Mouse (Mus musculus) urinary bladder, adult 2 months (tissue): ENCODE measurements around the gene Pbx1. TPM values are rescaled to one million over a fixed set of nuclear protein-coding genes. Genes with fewer than 3 reads are reported as not detected.

ENCODE experiments used
- DNase-seq: peaks from one replicate; pipeline ENCODE4 v3.0.0; 2022; ENCODE audit warnings: low spot score
- polyA plus RNA-seq: library from polyadenylated mRNA; depleted of rRNA; stranded (reverse); fragments of >200 nt; gene quantifications from 2 replicates; pipeline ENCODE4 v1.2.3, GENCODE M21; 2012

Pbx1 gene
- polyA plus RNA-seq, 1 experiment: 77.8 TPM

- DNase-seq: no peak
Observed at GRCm38 (mm10) chr1:168228756-168229526, 203.1 kb downstream of the Pbx1 start.

GRCm38 (mm10) chr1:168226150-168226549, 205.9 kb downstream of the Pbx1 start:
- no peak for DNase-seq

GRCm38 (mm10) chr1:168225595-168226127, 206.4 kb downstream of the Pbx1 start:
- no peak for DNase-seq

GRCm38 (mm10) chr1:168224218-168224617, 207.9 kb downstream of the Pbx1 start:
- no peak for DNase-seq

GRCm38 (mm10) chr1:168222794-168223193, 209.3 kb downstream of the Pbx1 start:
- DNase-seq: no peak

GRCm38 (mm10) chr1:168221071-168221521, 211.0 kb downstream of the Pbx1 start:
- DNase-seq: no peak

- DNase-seq: no peak
Observed at GRCm38 (mm10) chr1:168215896-168216747, 215.9 kb downstream of the Pbx1 start.

- no peak for DNase-seq
Observed at GRCm38 (mm10) chr1:168215468-168215867, 216.6 kb downstream of the Pbx1 start.

GRCm38 (mm10) chr1:168214040-168214443, 218.0 kb downstream of the Pbx1 start:
- DNase-seq: no peak

- DNase-seq: no peak
Observed at GRCm38 (mm10) chr1:168213595-168213994, 218.5 kb downstream of the Pbx1 start.

- no peak for DNase-seq
Observed at GRCm38 (mm10) chr1:168210401-168210800, 221.7 kb downstream of the Pbx1 start.

- no peak for DNase-seq
Observed at GRCm38 (mm10) chr1:168200570-168201156, 231.4 kb downstream of the Pbx1 start.

GRCm38 (mm10) chr1:168198276-168198675, 233.8 kb downstream of the Pbx1 start:
- DNase-seq: no peak

GRCm38 (mm10) chr1:168197908-168198258, 234.2 kb downstream of the Pbx1 start:
- DNase-seq: no peak

GRCm38 (mm10) chr1:168197195-168197907, 234.7 kb downstream of the Pbx1 start:
- DNase-seq: no peak

- no peak for DNase-seq
Observed at GRCm38 (mm10) chr1:168193364-168193763, 238.7 kb downstream of the Pbx1 start.

- no peak for DNase-seq
Observed at GRCm38 (mm10) chr1:168182816-168183215, 249.3 kb downstream of the Pbx1 start.

- DNase-seq: no peak
Observed at GRCm38 (mm10) chr1:168180622-168181441, 251.2 kb downstream of the Pbx1 start.

GRCm38 (mm10) chr1:168179691-168180090, 252.4 kb downstream of the Pbx1 start:
- DNase-seq: no peak

GRCm38 (mm10) chr1:168178611-168179010, 253.5 kb downstream of the Pbx1 start:
- no peak for DNase-seq

GRCm38 (mm10) chr1:168175586-168175985, 256.5 kb downstream of the Pbx1 start:
- DNase-seq: no peak
